Mouse (Mus musculus): ENCODE results near the gene Slco2a1. TPM values are rescaled to one million over a fixed set of nuclear protein-coding genes. Genes with fewer than 3 reads are reported as not detected.

Gene Slco2a1
- total and polyA plus RNA-seq, 3 experiments = 2.2 to 6.9 (median 3.9) TPM

DNA sequence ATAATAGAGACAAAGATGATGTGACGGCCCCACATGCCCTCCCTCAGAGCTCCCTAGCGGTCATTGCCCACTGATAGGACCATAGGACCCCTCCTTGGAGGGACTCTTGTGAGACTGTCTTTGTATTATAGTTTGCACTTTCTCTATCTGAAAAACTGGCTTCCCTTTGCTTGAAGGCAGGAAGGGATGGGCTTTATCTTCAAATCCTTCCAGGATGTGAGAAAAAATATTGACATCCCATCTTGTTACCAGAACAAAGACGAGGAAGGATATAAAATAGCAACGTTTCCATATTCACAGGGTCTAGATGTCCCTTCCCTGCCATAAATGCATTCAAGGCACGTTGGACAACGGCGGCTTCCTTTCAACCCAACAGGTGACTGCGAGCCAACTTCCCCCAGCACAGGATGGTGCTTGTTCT is 48.5 kb downstream of the Slco2a1 start:
- DNase-seq = no peak

DNA sequence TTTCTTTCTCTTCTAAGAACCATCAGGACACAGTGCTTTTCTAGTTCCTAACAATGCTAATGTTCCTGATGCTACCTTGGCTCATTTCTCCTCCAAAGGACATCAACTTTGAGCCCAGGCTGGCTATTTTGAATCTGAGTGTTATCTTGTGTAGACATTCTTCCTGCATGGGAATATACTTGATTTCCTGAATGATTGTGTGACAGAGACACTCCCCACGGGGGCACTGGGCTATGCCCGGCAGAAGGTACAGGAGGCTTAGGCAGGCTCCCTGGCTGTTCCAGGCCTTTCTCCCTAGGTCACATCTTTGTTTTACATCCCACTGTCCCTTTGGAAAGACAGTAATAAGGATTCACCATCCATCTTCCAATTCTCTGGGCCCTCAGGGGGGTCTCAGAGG is 49.8 kb downstream of the Slco2a1 start:
- DNase-seq = no peak

- no peak for DNase-seq
These were observed 50.2 kb downstream of the Slco2a1 start for GRCm38 (mm10) chr9:103038705-103039104.

- no peak for DNase-seq
These were observed 52.1 kb downstream of the Slco2a1 start for GRCm38 (mm10) chr9:103040581-103040980.

DNA sequence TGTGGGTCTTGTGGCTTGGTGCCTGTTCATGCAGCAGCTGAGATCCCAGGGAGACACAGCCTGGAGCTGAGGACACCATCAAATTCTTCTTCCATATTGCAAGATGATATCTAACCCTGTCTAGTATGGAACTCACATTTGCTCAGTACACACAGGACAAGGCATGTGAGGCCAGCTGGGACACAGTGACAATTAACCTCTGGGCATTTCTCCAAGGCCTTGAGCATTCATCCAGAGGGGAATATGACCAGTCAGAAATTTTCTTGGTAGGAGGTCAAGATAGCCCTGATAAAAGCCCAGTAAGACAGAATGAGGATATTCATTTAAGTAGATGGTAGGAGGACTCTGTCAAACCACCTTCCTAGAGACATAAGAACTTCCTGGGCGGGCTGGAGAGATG is 56.9 kb downstream of the Slco2a1 start:
- peak; percentile 36 for DNase-seq

DNA sequence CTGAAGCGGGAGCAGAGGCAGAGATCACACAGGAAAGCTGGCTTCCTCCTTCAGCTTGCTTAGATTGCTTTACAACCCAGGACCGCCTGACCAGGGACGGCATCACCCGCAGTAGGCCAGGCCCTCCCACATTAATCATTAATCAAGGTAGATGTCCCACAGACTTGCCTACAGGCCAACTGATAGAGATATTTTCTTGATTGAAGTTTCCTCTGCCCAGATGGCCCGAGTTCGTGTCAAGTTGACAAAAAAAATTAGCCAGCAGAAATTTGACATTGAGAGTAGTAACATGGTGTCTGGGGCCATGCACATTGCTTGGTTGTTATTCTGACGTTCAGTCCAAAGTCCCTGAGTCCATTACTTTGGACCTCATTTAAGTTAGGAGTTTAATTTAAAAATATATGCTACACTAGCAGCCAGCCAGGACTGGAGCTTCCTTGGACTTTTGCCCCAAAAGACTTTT is 60.6 kb downstream of the Slco2a1 start:
- DNase-seq = no peak

DNA sequence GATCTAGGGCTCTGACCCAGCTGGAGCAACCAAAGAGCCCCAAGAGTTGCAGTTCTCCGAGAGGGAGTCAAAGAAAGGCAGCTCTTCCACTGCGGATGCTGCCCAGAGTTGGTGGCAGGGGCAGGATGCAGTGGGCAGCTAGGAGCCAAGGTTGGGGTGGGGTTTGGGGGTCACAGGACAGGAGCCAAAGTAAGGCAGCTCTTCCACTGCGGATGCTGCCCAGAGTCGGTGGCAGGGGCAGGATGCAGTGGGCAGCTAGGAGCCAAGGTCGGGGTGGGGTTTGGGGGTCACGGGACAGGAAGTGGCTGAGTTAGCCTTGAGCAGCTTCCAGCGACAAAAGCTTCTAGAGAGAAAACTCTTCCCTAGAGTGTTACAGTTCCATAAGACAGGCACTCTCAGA is 65.3 kb downstream of the Slco2a1 start:
- DNase-seq = no peak

- DNase-seq = peak; percentile 71
These were observed 66.5 kb downstream of the Slco2a1 start for GRCm38 (mm10) chr9:103055061-103055460.

DNA sequence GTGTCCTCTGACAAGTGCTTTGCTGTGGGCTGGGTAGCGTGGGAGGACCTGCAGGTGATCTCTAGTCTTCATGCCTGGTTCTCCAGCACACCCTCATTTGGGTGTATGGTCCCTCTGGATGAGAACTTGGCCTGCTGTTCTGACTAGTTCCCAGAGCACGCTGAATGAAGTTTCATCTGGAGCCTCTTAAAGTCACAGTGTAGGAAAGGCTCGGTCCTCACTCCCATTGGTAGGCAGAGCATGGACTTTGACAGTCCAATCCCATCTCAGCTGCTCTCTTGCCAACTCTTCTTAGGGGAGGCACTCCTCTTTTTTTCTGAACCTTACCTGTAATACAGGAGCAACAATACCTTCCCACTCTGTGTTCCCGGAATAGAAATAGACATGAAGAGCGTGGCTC is 67.7 kb downstream of the Slco2a1 start:
- no peak for DNase-seq

DNA sequence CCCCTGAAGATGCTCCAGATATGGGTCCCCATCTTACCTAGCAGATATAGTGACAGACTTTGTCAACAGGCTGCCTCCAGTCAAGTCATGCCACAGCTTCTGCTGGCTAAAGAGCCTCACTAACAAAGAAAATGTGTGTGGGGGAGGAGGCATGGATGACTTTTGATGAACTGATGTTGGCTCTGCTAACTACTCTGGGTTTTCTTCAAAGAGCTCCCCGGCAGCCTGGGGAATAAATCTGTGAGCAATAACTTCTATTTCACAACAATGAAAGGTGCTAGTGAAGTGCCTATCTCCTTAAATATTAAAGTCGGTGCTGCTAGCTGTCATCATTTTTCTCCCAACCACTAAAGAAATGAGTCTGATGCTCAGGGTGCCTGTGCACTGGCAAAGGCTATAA is 72.0 kb downstream of the Slco2a1 start:
- no peak for DNase-seq

DNA sequence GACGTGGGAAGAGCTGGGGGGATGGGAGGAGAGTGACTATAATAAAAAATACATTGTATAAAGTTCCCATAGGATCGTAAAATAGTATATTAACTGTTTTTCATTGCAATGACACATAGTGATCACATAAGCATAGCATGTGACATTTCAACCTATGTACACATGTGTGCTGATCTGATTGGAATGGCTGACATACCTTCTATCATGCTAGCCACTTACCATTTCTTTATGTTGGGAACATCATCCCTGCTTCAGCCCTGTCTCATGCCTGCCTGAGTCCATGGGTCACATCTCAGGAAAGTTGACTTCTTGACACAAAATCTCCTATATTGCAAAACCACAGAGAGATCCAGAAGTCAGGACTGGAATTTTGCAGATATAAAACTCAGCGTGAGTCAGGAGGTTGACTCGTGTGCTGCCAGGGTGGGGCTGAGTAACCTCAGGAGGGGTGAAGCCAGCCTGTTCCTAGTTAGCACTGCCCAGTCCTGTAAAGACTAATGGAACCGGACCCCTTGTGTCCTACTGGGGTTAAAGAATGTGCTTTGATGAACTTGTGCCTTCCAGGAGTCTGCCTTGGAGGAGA is 73.0 kb downstream of the Slco2a1 start:
- DNase-seq = no peak

DNA sequence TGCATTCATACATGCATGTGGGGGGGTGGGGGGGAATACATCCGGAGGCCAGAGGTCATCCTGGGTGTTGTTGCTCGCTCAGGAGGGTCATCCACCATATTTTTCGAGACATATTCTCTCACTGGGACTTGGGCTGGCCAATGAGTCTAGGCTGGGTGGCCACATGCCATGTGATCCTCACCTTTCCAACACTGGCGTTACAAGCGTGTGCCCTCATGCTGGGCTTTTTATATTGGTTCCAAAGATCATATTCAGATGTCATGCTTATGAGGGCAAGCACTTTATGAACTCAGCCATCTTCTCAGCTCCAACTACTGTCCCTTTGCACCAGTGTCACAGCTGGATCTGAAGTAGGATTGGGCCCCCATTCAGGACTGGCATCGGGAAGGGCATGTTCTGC is 75.1 kb downstream of the Slco2a1 start:
- no peak for DNase-seq

DNA sequence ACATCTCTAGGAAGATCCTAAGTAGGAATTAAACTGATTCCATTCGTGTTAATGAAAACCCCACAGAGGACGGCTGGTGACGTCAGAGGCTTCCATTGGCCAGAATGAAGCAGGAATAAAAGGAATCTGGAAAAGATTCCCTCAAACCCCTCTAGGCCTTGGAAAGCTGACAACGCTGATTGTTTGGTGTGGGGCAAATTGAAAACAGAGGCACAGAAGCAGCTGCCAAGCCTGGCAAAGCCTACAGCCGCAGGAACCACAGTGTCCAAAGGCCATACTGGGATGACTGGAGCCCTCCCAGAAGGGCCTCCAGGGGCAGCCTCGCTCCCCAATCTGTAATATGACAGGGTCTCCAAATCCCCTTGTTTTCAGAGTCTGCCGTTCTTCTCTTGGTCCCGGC is 78.3 kb downstream of the Slco2a1 start:
- no peak for DNase-seq

DNA sequence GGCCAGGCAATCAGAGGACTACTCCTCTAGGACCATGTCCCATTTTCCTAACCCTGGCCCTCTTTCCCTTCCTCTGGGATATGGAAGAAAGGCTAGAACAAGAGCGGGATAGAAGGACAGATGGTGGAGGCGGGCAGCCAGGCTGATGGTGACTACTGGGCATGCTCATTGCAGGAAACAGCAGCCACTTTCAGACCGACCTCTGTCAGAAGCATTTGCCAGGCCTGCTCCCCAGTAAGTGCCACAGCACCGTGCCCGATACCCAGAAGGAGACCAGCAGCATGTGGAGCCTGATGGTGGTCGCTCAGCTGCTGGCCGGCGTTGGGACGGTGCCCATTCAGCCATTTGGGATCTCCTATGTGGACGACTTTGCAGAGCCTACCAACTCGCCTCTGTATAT is 79.1 kb downstream of the Slco2a1 start:
- DNase-seq = no peak

DNA sequence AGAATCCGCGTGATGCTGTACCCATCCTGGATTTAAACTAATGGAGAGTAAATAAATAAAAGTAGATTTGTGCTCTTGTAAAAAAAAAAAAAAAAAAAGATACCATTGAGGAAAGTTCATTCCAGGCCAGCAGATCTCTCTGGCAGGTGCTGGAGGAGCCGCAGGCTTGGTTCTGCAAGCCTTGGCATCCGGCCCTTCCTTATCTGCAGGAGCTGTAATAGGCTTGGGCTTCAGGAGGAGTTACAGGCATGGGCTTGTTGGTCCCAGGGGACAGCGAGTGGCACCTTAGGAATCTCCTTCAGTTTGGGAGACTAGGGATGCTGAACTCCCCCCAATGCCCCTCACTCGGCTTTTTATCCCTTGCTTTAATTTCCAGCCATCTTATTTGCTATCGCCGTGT is 80.3 kb downstream of the Slco2a1 start:
- DNase-seq = no peak

DNA sequence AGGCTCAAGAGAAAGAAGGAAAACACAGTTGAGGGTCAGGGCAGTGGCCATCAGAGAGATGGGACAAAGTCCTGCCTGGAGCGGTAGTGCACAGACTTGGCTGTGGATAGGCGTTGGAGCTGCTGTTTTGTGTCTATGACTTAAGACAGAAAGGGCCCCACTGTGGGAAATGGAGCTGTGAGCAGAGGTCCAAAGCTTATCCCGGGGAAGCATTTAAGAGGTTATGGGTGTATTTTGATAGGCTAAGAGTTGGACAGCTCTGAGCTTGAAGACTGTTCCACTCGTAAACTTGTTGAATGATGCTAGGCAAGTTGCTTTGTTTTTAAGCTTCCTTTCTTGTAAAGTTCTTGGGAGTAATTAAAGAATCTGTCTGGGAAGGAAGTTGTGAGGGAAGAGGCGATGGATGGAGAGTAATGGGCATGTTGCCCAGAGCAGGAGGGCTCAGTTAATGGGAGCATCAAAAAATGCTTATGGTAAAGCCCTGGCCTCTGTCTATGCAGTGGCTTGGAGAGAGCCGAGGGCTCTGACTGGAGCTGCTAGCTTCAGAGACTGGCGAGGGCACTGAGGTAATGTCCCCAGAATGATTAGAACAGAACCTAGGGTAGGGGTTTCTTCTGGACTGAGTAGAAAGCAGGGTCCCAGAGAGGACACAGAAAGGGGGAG is 83.2 kb downstream of the Slco2a1 start:
- no peak for DNase-seq

DNA sequence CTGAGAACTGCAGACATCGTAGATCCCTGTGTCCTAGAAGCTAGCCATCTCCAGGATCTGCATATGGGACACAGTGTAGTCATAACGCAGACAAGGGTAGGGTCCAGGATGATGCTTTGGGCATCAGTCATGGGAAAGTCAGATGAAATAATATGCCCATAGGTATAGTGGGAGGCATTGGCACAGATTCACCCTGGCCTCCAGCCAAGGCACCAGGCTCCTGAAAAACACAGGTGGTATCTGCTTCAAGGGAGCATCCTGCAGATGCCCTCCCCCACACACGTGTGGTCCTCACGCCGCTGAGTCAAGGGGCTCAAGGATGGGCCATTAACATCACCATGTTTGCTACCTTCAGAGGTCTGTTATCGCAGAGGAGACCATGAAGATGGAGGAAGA is 83.7 kb downstream of the Slco2a1 start:
- no peak for DNase-seq

DNA sequence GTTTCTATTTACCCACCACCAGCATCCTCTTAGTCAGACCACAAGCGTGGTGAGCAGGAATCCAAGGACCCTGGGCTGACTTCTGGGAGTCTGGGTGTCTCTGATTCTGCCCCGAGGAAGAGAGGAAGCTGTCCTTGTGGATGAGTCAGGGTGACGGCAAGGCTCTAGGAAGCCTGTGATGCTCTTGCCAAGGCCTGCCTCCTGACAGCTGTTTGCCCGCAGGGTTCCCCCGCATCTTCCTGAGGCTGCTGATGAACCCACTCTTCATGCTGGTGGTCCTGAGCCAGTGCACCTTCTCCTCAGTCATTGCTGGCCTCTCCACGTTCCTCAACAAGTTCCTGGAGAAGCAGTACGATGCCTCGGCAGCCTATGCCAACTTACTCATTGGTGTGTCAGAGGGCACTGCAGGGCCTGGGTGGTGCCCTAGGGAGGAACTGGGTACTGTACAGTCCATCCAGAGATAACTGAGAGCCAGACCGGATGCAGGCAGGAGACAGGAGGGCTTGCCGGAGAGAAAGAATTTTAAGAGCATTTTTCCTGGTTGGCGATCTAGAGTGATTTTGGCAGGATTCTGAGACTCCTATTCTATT is 84.5 kb downstream of the Slco2a1 start:
- peak; percentile 86 for DNase-seq

DNA sequence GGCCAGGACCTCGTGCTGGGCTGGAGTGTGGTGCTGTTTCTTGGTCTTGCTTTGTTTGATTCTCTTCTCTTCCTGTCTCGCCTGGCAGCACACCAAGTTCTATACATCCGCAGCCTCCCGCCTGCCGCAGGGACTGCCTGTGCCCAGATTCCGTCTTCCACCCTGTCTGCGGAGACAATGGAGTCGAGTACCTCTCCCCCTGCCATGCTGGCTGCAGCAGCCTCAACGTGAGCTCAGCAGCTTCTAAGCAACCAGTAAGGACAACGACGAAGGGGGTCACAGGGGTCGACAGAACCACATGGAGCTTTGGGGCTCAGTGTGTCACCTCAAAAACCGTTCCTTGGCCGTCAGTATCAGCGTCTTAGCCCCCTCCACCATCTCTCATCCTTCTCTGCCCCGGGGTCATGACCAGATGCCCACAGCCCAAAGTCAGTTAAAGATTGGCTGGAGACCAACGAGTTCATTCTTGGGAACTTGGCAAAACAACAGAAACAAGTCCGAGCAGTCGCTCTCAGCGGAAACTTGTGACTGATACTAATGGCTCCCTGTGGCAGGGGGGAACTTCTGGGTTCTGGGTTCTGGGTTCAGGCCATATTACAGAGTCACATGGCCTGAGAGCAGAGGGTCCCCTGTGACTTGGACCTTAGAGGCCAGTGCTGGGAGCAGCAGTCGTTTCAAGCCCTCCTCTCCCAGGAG is 88.5 kb downstream of the Slco2a1 start:
- DNase-seq = peak; percentile 32

GRCm38 (mm10) chr9:103078194-103078691 is 89.7 kb downstream of the Slco2a1 start:
- DNase-seq = peak; percentile 48

GRCm38 (mm10) chr9:103080211-103080610 is 91.7 kb downstream of the Slco2a1 start:
- no peak for DNase-seq

DNA sequence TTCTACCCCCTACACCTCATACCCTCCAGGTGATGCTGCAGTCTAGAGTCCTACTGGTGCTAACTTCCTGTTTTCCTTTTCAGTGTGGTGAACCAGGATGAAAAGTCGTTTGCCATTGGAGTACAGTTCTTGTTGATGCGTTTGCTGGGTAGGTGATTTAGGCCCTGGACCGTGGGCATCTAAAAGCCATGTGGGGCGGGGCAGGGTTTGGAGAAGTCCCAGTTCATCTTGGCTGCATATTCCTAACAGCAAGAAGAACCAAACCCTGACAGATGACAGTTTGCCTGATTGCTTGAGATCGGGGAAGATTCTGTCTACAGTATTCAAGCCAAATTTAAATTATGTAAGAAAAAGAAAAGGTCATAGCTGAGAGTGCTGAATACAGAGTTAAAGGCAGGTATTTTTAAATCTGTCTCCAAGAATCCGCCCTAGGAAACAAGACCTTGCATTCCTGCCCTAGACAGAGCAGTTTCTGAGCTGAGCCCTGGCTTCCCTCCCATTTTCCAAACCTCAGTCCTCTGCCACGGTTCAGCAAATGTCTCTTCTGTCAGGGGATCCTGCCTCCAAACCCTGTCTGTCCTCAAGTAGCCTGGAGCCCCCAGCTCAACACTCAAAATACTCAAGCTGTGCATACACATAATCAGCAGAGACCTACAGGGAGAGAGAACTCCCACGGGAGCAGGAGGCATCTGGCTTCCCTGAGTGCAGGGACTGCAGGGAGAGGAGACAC is 93.9 kb downstream of the Slco2a1 start:
- no peak for DNase-seq
